Mouse (Mus musculus): ENCODE data around the gene Errfi1.
"Not testable (repeated sequence)": the region's sequence is repeated elsewhere in the genome, so short reads cannot be mapped to it uniquely, and the experiment has no call there.

Errfi1 gene

DNA sequence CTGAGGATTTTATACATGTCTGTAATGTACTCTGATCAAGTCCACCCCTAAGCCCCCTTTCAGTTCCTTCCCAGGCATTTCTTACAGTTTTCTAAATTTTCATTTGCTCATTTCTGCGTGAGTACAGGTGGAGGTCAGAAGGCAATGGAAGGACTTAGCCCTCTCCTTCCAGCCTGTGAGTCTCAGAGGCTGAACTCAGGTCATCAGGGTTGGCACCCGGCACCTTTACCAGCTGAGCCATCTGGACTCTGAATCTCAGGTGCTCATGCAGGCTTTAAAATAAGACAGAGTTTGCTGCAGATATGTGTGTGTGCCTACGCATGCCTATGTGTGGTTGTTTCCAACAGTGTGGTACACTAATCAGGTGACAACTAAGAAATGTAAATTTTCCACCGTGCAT lies 2.8 kb upstream of the Errfi1 start:
- DNase-seq: peak; percentile 71

DNA sequence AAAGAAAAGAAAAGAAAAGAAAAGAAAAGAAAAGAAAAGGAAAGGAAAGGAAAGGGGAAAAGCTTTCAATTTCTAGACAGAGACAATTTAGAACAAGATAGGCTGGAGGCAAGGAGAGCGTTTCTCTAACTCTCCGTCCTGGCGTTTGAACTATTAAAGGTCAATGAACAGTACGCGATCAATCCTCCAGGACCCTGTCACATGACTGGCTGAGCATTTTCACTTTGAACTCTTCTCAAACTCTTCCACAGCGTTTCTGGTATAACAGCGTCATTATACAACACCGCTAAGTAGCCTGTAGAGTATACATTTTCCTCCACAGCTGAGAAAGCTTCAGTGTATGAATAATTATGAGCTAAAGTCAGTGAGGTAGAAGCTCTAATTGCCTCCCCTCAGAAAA lies 1.7 kb upstream of the Errfi1 start:
- peak; percentile 51 for DNase-seq

DNA sequence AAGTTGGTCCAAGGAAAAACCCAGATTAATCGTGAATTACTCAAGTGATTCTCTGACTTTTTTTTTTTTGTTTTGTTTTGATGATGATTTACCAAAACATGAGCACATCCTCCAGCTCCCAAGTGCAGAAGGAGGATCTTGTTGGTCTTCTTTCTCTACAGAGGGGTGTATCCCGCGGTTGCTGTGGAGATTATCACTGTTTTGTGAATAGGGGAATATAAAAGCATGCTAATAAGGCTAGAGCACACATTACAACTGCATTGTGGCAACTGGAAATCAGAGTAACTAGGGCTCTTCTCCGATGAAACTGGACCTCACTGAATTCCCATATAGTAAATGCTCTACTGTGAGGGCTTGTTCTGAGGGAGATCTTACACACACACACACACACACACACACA lies 1.2 kb upstream of the Errfi1 start:
- no peak for DNase-seq

DNA sequence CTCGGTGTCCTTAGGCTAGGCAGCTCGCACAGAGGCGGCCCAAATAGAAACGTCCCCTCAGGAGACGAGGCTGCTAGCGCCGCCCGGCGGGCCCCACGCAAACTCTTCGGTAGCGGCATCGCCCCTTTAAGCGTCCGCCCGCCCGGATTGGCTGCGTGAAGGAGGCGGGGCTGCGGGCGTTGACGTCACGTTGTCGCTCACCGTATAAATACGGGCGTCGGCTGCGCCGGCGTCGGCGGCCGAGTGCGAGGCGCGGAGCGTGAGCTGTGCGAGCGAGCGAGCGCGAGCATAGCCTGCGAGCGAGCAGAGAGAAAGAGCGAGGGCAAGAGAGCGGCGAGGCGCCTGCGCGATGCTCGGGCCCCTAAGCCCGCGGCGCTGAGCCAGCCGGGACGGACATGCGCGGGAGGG lies 1.1 kb downstream of the Errfi1 start:
- DNase-seq: peak; percentile 93

DNA sequence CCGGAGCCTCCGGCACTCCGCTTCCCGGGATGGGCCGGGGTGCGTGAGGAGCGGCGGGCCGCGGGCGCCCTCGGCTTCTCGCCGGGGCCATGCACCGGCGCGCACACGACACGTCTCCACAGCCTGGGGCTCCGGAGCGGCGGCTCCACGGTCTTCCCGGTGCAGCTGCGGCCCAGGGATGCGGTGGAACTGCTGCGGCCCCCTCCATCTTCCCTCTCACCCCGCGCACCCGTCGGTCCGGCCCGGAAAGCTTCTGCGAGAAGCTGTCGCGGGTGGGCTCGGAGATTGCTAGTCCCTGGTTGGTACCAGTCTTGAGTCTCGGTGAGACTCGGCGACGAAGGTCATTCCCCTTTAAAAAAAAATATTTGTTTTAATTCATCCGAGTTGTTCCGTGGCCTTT lies 1.6 kb downstream of the Errfi1 start:
- peak; percentile 33 for DNase-seq

DNA sequence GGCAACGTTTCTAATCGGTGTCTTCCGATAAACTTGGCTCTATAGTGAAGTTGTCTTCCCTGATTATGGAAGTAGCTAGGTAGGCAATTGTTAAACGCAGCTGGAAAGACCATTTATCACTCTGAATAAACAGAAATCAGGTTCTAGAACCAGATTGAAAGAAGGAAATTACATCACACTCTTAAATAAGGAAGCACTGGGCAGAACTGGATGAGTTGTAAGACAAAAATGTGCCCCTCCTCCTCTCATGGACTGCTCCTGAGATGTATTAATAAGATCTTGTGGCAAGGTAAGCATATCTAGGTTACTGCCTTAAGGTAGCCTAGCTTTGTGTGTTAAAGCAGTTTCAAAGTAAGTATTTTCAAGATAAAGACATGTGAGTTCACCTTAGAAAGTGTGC lies 6.8 kb downstream of the Errfi1 start:
- DNase-seq: no peak

DNA sequence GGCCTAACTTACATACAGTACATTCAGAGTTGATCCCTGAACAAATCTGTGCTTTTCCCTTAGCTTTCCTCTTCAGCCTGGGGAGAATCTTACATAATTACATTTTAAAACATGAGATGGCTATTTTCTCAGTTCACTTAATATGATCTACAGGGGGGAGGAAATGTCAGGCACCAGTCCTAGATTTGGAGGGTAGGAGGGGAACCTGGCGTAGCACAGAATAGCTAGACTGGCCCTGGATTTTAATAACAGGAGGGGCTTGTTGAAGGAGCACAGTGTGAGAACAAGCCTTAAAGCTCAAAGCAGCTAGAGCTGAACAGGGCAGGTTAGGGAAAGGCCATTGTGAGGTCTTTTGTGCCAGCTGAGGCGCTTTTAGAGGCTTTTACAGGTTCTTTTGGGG lies 7.4 kb downstream of the Errfi1 start:
- no peak for DNase-seq

DNA sequence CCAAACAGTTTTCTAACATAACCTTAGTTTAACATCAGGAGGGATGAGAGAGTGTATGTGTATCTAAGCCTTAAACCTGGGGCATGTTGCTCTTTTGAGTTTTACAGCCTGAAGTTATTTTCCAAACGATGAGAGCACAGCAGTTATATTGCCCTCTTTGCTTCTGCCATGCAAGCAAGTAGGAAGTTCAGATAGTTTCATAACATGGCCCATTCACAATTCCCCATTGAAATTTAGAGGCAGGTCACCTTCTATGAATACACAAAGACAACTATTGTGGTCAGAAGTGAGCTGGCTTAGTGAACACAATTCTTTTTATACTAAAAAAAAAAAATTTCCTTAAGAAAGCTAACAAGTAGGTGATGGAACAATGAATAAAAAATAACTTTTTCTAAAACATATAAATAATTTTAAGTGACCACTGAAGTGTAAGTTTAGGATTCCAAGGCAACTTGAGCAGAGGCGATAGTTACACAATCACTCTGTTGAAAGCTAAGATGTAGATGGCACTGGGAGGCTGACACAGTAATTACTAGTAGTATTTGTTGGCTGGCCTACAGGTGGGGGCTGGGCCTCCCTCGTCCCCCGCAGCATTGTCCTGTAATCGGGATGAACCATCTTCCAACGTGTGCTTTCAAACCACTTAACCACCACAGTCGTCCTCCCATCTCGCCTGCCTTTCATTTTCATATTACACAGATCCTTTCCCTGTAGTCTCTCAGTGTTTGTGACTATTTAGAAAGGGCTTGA lies 9.1 kb downstream of the Errfi1 start:
- no peak for DNase-seq

DNA sequence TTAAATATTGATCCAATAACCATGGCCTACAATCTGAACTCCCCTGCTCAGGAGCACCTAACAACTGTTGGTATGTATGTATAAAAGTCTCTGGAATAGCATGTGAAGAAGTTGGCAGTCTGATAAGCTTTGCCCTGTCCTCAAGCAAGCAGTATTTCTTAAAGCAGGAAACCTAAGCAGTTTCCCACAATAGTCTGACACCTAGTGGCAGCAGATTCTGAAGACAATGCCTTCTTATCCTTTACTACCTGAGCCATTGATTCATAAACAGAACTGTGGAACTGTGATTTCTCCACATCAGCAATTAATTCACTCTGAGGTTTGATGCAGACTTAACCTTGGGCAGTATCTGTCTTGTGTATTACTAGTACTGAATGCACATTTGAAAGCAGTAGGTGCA lies 11.7 kb downstream of the Errfi1 start:
- no peak for DNase-seq

DNA sequence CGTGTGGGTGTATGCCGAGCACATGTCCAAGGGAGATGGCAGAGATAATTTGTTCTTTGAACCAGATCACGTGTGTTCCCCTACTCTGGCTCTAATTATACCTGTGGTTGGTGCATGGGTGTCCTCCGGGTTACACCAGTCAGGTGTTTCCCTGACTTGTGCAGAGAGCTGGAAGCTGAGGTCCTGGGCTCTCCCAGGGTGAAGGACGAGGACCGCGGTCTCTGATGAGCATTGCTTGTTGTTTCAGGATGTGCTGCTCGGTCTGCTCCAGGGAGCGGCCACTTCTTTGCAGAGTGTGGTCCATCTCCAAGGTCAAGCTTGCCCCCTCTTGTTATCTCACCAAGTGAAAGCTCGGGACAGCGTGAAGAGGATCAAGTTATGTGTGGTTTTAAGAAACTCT lies 12.3 kb downstream of the Errfi1 start:
- peak; percentile 31 for DNase-seq

DNA sequence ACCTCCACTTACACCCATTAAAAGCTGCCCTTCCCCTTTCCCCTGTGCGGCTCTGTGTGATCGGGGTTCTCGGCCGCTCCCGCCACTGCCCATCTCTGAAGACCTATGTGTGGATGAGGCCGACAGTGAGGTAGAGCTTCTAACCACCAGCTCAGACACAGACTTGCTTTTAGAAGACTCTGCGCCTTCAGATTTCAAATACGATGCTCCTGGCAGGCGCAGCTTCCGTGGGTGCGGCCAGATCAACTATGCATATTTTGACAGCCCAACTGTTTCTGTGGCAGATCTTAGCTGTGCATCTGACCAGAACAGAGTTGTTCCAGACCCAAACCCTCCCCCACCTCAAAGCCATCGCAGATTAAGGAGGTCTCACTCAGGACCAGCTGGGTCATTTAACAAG lies 12.8 kb downstream of the Errfi1 start:
- DNase-seq: no peak

DNA sequence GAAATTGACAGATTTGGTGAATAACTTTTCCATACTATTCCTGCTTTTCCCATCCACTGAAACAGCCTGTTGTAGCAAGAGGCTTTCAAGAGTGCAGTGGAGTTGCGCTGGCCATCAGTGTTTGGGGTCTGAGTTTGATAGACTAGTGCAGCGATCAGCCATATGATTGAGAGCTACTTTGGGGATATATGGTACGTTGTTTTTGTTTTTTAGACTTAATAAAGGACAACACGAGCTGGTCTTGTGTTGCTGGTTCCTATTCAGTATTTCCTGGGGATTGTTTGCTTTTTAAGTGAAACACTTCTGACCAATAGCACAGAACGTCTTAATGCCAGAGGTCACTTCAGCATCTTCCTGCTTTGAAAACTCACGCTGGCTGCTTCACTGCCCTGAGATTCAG lies 14.4 kb downstream of the Errfi1 start:
- no peak for DNase-seq

DNA sequence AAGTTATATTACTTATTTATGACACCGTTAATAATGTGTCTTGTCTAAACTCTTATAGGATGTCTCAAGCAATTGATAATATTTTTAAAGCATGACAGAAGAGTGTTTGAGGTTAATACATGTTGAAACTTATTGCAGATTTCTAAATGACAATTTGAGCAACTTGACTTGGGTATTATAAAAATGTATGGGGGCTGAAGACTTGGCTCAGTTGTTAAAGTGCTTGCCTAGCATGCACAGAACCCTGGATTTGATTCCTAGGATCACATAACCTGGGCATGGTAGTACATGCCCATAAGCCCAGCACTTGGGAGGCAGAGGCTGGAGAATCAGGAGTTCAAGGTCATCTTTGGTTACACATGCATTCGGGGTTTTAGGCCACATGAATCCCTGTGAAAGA lies 15.1 kb downstream of the Errfi1 start:
- no peak for DNase-seq

DNA sequence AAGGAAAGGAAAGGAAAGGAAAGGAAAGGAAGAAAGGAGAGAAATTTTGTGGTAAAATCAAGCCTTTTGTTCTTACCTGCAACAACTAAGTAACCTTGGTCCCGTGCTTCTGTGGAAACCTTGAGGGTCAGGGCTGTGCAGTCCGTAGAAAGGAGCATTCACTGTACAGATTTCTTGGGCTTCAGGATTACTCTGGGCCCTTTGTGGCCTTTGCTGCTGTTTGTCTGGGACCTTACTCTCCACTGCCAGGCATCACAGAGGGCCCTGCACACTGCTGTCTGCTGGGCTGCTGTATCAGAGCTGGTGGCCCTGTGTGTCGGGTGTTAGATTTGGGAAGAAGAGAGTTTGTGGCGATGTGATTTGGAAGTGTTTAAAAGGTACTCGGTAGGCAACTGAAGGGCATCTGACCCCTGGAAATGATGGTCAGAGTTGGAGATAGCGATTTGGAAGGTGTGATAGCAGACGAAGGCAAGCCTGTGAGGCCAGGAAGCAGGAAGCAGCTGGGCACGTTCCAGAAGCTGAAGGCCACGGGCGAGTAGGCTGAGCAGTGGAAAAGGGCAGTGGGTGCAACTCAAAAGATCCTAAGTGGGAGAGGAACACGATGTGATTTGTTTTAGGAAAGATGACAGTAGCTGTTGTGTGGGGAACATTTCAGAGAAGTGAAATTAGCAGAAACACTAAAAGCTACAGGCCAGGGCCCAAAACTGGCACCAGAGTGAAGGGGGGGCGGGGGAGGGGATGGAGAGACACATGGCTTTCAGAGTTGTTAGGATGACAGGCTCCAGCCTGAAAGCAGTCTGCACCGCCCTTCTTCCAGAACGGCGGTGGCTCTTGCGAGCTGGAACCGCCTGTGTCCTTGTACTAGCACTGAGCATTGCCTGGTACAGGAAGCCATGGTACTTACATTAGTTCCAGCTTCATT lies 15.8 kb downstream of the Errfi1 start:
- no peak for DNase-seq

DNA sequence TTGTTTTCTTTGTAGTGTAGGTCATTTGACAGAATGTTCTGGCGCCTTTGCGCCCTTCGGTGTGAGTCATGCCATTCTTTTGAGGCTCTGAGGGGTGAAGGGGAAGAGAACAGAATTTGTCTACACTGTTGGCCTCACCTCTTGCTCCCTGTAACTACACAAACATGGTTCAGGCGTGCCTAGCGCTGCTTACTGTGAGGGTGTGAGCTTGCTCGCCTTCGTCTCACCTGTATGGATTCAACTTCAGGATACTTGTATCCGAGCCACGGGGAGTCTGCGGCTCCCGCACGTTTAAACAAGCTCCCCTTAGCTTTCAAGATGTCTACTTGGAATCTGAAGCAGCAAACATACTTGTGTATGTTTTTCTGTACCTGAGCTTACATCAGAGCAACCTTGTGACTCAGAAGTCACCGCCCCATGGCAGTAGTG lies 17.3 kb downstream of the Errfi1 start:
- peak; percentile 35 for DNase-seq

DNA sequence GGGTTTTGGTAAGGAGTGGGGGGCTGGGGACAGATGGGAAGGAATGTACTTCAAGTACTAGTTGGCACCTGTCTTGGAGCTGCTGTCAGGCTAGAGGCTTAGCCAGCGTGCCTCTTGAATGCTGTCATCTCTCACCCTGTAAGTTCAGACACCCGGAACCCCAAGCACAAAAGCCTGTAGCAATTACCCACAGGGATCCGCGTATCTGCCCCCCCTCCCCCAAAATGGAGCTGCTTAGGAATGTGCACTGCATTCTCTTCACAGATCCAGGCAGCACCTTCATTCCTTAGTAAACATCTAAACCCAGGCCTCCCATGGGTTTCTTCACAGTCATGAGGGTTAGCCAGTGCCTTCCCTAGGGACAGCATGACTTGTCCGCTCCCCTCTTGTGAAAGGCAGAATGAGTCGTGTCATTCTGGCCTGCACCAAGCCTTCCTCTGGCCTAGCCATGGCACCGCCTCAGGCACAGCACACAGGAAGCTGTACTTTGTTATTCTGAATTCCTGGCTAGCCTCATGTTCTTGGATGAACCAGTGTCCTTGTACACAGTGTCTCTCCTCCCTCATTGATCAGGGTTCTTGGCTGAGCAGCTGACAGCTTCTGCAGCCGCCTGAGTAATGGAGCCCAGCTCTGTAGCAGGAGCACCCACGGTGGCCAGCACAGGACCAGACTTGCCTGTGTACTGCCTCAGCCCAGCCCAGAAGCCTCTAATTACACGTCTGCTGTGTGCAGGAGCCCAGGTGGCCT lies 17.8 kb downstream of the Errfi1 start:
- DNase-seq: peak; percentile 71

DNA sequence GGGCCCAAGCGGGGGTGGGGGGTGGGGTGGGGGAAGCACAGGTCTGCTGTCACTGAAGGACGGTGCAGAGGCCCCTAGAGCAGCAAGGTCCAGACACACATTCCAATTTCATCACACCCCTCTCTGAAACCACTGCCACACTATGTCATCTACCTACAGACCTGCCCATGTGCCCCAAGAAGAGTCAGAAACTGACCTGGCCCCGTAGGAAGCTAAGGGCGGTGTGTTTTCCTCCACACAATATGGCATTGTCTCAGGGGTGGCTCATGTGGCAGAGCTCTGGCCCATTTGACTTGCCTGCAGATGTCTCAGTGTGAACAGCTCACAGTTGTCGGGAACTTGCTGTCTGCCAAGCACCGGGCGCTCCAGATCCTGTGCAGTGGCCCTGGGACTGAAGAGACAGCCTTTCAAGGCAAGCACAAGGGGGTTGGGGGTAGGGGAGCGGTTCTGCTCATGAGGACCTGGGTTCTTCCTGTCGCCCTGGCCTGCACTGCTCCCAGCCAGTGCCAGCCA lies 18.5 kb downstream of the Errfi1 start:
- DNase-seq: peak; percentile 65

DNA sequence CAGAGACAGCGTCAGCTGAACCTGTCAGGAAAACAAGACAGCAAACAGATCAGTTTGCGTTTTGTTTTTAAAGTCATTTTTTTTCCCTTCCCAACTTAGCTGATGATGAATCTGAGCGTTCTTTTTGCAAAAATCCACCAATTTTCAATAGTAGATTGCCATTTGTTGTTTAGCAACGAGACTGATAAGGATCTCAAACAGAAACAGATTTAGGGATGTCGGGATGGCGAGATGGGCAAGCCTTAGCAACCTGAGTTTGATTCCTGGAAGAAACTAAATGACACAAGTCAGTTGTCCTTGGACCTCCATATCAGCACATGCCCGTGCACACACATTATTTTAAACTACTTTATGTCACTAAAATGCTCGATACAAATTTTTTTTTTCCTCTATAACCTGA lies 19.0 kb downstream of the Errfi1 start:
- DNase-seq: no peak

DNA sequence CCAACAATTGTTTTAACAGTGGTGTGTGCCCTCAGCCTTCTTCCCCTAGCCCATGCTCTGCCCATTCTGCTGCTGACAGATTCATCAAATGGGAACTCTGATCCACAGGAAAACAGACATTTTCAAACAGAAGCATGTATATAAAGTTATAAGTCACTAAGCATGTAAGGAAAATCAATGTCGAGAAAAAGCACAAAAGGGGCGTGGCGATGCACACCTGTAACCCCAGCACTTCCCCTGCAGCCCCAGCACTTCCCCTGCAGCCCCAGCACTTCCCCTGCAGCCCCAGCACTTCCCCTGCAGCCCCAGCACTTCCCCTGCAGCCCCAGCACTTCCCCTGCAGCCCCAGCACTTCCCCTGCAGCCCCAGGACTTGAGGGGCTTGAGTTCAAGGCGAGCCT lies 20.7 kb downstream of the Errfi1 start:
- not testable (repeated sequence) for DNase-seq

DNA sequence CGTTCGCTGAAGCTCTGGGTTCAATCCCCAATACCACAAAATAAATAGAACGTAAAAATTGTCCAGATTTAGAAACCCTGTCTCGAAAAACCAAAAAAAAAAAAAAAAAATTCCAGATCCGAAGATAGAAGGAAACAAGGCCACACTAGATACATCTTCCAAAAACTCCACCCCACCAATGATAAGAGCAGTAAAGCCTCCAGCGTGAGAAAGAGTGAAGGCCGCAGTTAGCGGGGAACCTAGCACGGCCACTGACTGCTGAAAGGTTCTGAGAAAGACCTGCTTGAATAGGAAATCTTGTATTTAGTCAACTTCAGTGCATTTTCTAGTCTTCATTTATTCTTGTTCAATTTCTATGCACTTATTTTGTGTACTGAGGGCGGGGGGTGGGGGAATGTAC lies 21.7 kb downstream of the Errfi1 start:
- no peak for DNase-seq

DNA sequence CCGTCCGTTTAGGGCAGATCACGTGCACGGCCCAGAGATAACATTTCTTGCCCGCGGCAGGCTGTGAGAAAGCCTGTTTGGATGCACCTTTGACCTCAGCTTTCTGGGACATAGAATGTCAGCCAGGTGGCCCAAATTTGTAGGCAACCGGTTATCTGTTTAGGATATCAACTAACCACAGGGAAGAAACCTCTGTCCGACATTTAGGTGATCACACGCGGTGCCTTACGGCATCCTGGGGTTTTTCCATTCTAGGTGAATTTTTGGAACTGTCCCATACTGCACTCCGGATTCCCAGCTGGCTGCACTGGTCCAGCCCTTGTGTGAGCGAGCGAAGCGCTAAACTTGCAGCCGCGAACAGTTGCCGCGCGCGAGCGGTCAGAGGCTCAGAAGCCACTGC lies 25.9 kb downstream of the Errfi1 start:
- no peak for DNase-seq

DNA sequence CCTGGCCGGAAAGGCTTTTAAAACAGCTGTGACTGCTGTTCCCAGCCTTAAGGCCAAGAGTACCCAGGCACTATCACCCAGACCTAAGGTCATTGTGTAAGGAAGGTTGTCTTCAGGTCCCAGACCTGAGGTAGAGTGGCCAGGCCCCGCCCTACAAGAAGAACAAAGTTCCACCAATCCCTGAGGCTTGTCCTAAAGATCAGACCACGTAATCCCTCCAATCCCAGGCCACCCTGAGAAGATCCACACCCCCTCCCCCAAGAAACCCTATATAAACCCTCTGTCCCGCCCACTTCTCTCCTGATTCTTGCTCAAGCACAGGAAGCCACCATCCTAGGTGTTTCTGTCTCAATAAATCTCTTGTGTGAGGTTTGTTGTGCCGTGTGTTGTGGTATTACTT lies 26.6 kb downstream of the Errfi1 start:
- DNase-seq: no peak

DNA sequence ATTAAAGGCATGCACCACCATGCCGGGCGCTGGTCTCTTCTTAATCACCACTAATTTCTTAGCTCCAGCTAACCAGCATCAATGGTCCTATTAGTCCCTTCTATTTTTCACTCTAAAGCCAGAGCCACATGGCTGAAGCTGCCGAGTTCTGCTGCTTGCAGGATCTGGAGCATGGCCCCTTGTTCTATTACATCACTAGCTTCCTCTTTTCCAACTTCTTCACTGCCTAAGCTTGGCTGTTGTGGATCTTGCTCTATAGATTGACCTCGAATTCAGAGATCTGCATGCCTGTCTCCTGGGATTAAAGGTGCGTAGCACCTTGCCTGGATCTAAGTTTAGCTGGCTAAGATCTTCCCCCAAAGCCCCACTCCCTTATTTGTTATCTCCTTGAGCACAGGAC lies 28.9 kb downstream of the Errfi1 start:
- DNase-seq: no peak
